31 mouse cellular contexts compared by ENCODE assay signal in genomic region chr15:10584359-10585187, GRCm38 (mm10). TPM values are rescaled to one million over a fixed set of nuclear protein-coding genes. Genes with fewer than 3 reads are reported as not detected.
DNase-seq lines count a peak whose midpoint lies in the region; ATAC-seq and TF ChIP-seq lines count a peak whose summit lies in the region.
"Had no signal": no experiment of that assay in that cellular context is flagged by ENCODE, and none has a peak within 500 bp of the region (broad histone marks: within the 10 kb centered on the region; RNA-seq: fewer than 3 reads in every experiment).

No protein-coding gene starts in this region.

- no peak for DNase-seq in forebrain, embryonic 10.5 days (ENCODE audit: extremely low spot score, low spot score)
- peak; percentile 63 for DNase-seq in brain, embryonic 14.5 days (ENCODE audit: low read depth)
- DNase-seq in right cerebral cortex, postnatal 36 days (ENCODE audit: low spot score in 2 of 2): no peak
- DNase-seq in adrenal gland, postnatal 14 days: no peak
- DNase-seq: cerebellum, adult 11-12 months; cerebellum, postnatal 14 days; gastrocnemius, postnatal 25 days; heart, adult 2 months; heart, postnatal 36 days; kidney, adult 2 months; liver, embryonic 13.5 days; lung, embryonic 14.5 days; right cerebral cortex, postnatal 14 days; spleen, adult 18-20 months; thymus, postnatal 36 days had no signal

- WGBS in forebrain, embryonic 13.5 days: 81% methylated on average over 10 of the region's 10 CpGs
- WGBS in forebrain, embryonic 10.5 days: 93% methylated on average over 10 of the region's 10 CpGs
- 80% methylated on average over 10 of the region's 10 CpGs for WGBS in hindbrain, embryonic 12.5 days
- 79% methylated on average over 10 of the region's 10 CpGs for WGBS in midbrain, embryonic 12.5 days
- 76% methylated on average over 10 of the region's 10 CpGs for WGBS in heart, embryonic 11.5 days (ENCODE audit: insufficient replicate concordance)

- ATAC-seq in forebrain, embryonic 13.5 days: peak; percentile 73
- peak; percentile 52 for ATAC-seq in hindbrain, embryonic 12.5 days (ENCODE audit: low FRiP score)
- ATAC-seq in midbrain, embryonic 12.5 days (ENCODE audit: low FRiP score, low read depth): 0 out of 2 replicates have a peak, but pooled peaks have one; percentile 38
- ATAC-seq in heart, embryonic 11.5 days (replicated peaks; ENCODE audit: insufficient number of reproducible peaks, low FRiP score, low TSS enrichment): no peak

- no peak for TF ChIP-seq POLR2A in brain, embryonic 14.5 days (IDR thresholded peaks at IDR 0.05; ENCODE audit: borderline replicate concordance, extremely low read depth, insufficient read depth, insufficient read length, poor library complexity, severe bottlenecking)

- peaks cover 25% of the 10 kb centered on the region for H3K36me3 ChIP-seq in forebrain, embryonic 13.5 days (ENCODE audit: poor library complexity, severe bottlenecking)
- H3K36me3 ChIP-seq in forebrain, embryonic 10.5 days (replicated peaks): peaks cover 49% of the 10 kb centered on the region
- peaks cover 19% of the 10 kb centered on the region for H3K36me3 ChIP-seq in hindbrain, embryonic 12.5 days
- peaks cover 24% of the 10 kb centered on the region for H3K36me3 ChIP-seq in midbrain, embryonic 12.5 days
- H3K36me3 ChIP-seq in heart, embryonic 11.5 days (ENCODE audit: control insufficient read depth, insufficient read depth, low read length): no peaks in the 10 kb centered on the region
- H3K36me3 ChIP-seq: heart, embryonic 15.5 days; liver, embryonic 13.5 days had no signal

- TF ChIP-seq CTCF in brain, embryonic 14.5 days (IDR thresholded peaks at IDR 0.05; ENCODE audit: borderline replicate concordance, extremely low read depth, insufficient read depth, insufficient read length): no peak

- H3K4me2 ChIP-seq in forebrain, embryonic 13.5 days: no peak overlapping the region
- H3K4me2 ChIP-seq in hindbrain, embryonic 12.5 days (replicated peaks): no peak overlapping the region
- no peak overlapping the region for H3K4me2 ChIP-seq in midbrain, embryonic 12.5 days (replicated peaks)
- H3K4me2 ChIP-seq in heart, embryonic 11.5 days: no peak overlapping the region
- H3K4me2 ChIP-seq: heart, embryonic 15.5 days; liver, embryonic 13.5 days; lung, embryonic 14.5 days had no signal

- no peak overlapping the region for H3K9ac ChIP-seq in forebrain, embryonic 13.5 days
- H3K9ac ChIP-seq in hindbrain, embryonic 12.5 days: no peak overlapping the region
- no peak overlapping the region for H3K9ac ChIP-seq in midbrain, embryonic 12.5 days (replicated peaks)
- H3K9ac ChIP-seq in heart, embryonic 11.5 days (ENCODE audit: low read depth, low read length): no peak overlapping the region
- H3K9ac ChIP-seq: heart, embryonic 15.5 days; liver, embryonic 13.5 days; lung, embryonic 14.5 days had no signal

- H3K27ac ChIP-seq in forebrain, embryonic 13.5 days: peak overlapping the region; percentile 31; the same call in 1 of the 2 replicates
- H3K27ac ChIP-seq in forebrain, embryonic 10.5 days: no peak overlapping the region
- no peak overlapping the region for H3K27ac ChIP-seq in hindbrain, embryonic 12.5 days
- H3K27ac ChIP-seq in midbrain, embryonic 12.5 days (replicated peaks): no peak overlapping the region
- no peak overlapping the region for H3K27ac ChIP-seq in heart, embryonic 11.5 days (ENCODE audit: low read depth, low read length)
- H3K27ac ChIP-seq: heart, adult 2 months; heart, embryonic 15.5 days; left cerebral cortex, adult 2 months; liver, embryonic 13.5 days had no signal

- H3K27me3 ChIP-seq in forebrain, embryonic 13.5 days: no peaks in the 10 kb centered on the region
- no peaks in the 10 kb centered on the region for H3K27me3 ChIP-seq in forebrain, embryonic 10.5 days (ENCODE audit: poor library complexity, severe bottlenecking)
- H3K27me3 ChIP-seq in hindbrain, embryonic 12.5 days: no peaks in the 10 kb centered on the region
- H3K27me3 ChIP-seq in midbrain, embryonic 12.5 days: no peaks in the 10 kb centered on the region
- H3K27me3 ChIP-seq in heart, embryonic 11.5 days (ENCODE audit: control insufficient read depth, insufficient read depth, low read length): no peaks in the 10 kb centered on the region
- H3K27me3 ChIP-seq: heart, embryonic 15.5 days; liver, embryonic 13.5 days had no signal

- no peaks in the 10 kb centered on the region for H3K9me3 ChIP-seq in forebrain, embryonic 13.5 days (replicated peaks)
- no peaks in the 10 kb centered on the region for H3K9me3 ChIP-seq in forebrain, embryonic 10.5 days
- H3K9me3 ChIP-seq in hindbrain, embryonic 12.5 days (replicated peaks): no peaks in the 10 kb centered on the region
- H3K9me3 ChIP-seq in midbrain, embryonic 12.5 days: no peaks in the 10 kb centered on the region
- H3K9me3 ChIP-seq in heart, embryonic 11.5 days (replicated peaks; ENCODE audit: control insufficient read depth, low read length): no peaks in the 10 kb centered on the region
- H3K9me3 ChIP-seq: heart, embryonic 15.5 days; liver, embryonic 13.5 days had no signal

- no peak overlapping the region for H3K4me3 ChIP-seq in forebrain, embryonic 13.5 days
- H3K4me3 ChIP-seq in forebrain, embryonic 10.5 days: no peak overlapping the region
- H3K4me3 ChIP-seq in hindbrain, embryonic 12.5 days: no peak overlapping the region
- no peak overlapping the region for H3K4me3 ChIP-seq in midbrain, embryonic 12.5 days
- H3K4me3 ChIP-seq in heart, embryonic 11.5 days (ENCODE audit: low read depth, low read length): no peak overlapping the region
- H3K4me3 ChIP-seq: heart, adult 2 months; heart, embryonic 15.5 days; left cerebral cortex, adult 2 months; liver, embryonic 13.5 days had no signal

- no peaks in the 10 kb centered on the region for H3K4me1 ChIP-seq in forebrain, embryonic 13.5 days
- H3K4me1 ChIP-seq in forebrain, embryonic 10.5 days: no peaks in the 10 kb centered on the region
- H3K4me1 ChIP-seq in hindbrain, embryonic 12.5 days: no peaks in the 10 kb centered on the region
- H3K4me1 ChIP-seq in midbrain, embryonic 12.5 days: no peaks in the 10 kb centered on the region
- H3K4me1 ChIP-seq in heart, embryonic 11.5 days (ENCODE audit: control insufficient read depth, insufficient read depth, low read length): no peaks in the 10 kb centered on the region
- H3K4me1 ChIP-seq: heart, embryonic 15.5 days; liver, embryonic 13.5 days had no signal

RNA-seq across cellular contexts. Expression of gene Ttc23l, which starts 26.1 kb away (rescaled TPM):
- polyA plus RNA-seq in forebrain, embryonic 13.5 days (2015; fragmentation: Nextera tagmentation; extraction: Ambion mirVana): not detected in 2 replicates
- polyA plus RNA-seq in forebrain, embryonic 10.5 days (2016; fragmentation: Nextera tagmentation; extraction: Ambion mirVana): not detected in 2 replicates
- polyA plus RNA-seq in brain, embryonic 14.5 days (2012; rRNA removed): not detected in 2 replicates
- not detected in 2 replicates for polyA plus RNA-seq in hindbrain, embryonic 12.5 days (2016; fragmentation: Nextera tagmentation; extraction: Ambion mirVana)
- not detected in 2 replicates for polyA plus RNA-seq in midbrain, embryonic 12.5 days (2016; fragmentation: Nextera tagmentation; extraction: Ambion mirVana)
- polyA plus RNA-seq in heart, embryonic 11.5 days (2014; fragmentation: Nextera tagmentation; extraction: Ambion mirVana): not detected in 2 replicates
- not detected in 2 replicates for total RNA-seq in adrenal gland, postnatal 14 days (2021)
- total RNA-seq: adrenal gland, postnatal 4 days; gastrocnemius, postnatal 25 days; heart, adult 2 months; heart, postnatal 36 days; layer of hippocampus, postnatal 10 days; left cerebral cortex, adult 2 months; left cerebral cortex, postnatal 36 days; megakaryocyte, adult 5-6 weeks; neutrophil, adult 5-6 weeks had no signal
- polyA plus RNA-seq: embryonic facial prominence, embryonic 11.5 days; heart, embryonic 15.5 days; intestine, embryonic 14.5 days; kidney, adult 2 months; kidney, postnatal 0 days; large intestine, adult 2 months; limb, embryonic 14.5 days; liver, embryonic 13.5 days; lung, embryonic 14.5 days had no signal
